Mouse (Mus musculus) ovary, postnatal 14 days (tissue): Measurements from ENCODE around the gene Arhgap29.

Experiments
- DNase-seq: peaks from one replicate; pipeline ENCODE4 v3.0.0; 2022; ENCODE audit warnings: low spot score

Gene Arhgap29

GRCm38 (mm10) chr3:121952041-121952591 lies at the start of gene Arhgap29:
Gene Arhgap29 (plus strand): TSS chr3:121952541.
- no peak for DNase-seq

GRCm38 (mm10) chr3:121902729-121903128 lies 49.6 kb upstream of the Arhgap29 start:
- DNase-seq = no peak

- no peak for DNase-seq
Measured at GRCm38 (mm10) chr3:121903286-121903685, 49.1 kb upstream of the Arhgap29 start.

GRCm38 (mm10) chr3:121903695-121904094 lies 48.6 kb upstream of the Arhgap29 start:
- no peak for DNase-seq

GRCm38 (mm10) chr3:121904476-121904875 lies 47.9 kb upstream of the Arhgap29 start:
- DNase-seq = no peak

GRCm38 (mm10) chr3:121906623-121907022 lies 45.7 kb upstream of the Arhgap29 start:
- DNase-seq = no peak

GRCm38 (mm10) chr3:121909155-121909554 lies 43.2 kb upstream of the Arhgap29 start:
- DNase-seq = no peak

- no peak for DNase-seq
Measured at GRCm38 (mm10) chr3:121913476-121913875, 38.9 kb upstream of the Arhgap29 start.

GRCm38 (mm10) chr3:121914459-121915185 lies 37.7 kb upstream of the Arhgap29 start:
- DNase-seq = peak; percentile 20

GRCm38 (mm10) chr3:121915191-121915590 lies 37.1 kb upstream of the Arhgap29 start:
- no peak for DNase-seq

GRCm38 (mm10) chr3:121916802-121917532 lies 35.4 kb upstream of the Arhgap29 start:
- no peak for DNase-seq

GRCm38 (mm10) chr3:121917658-121918057 lies 34.7 kb upstream of the Arhgap29 start:
- DNase-seq = no peak

- no peak for DNase-seq
Measured at GRCm38 (mm10) chr3:121919961-121920360, 32.4 kb upstream of the Arhgap29 start.

GRCm38 (mm10) chr3:121920769-121921168 lies 31.6 kb upstream of the Arhgap29 start:
- no peak for DNase-seq

- no peak for DNase-seq
Measured at GRCm38 (mm10) chr3:121924768-121925486, 27.4 kb upstream of the Arhgap29 start.

- DNase-seq = no peak
Measured at GRCm38 (mm10) chr3:121927601-121928000, 24.7 kb upstream of the Arhgap29 start.

- DNase-seq = no peak
Measured at GRCm38 (mm10) chr3:121932815-121933214, 19.5 kb upstream of the Arhgap29 start.

- no peak for DNase-seq
Measured at GRCm38 (mm10) chr3:121936241-121936640, 16.1 kb upstream of the Arhgap29 start.

GRCm38 (mm10) chr3:121937036-121937435 lies 15.3 kb upstream of the Arhgap29 start:
- no peak for DNase-seq

- no peak for DNase-seq
Measured at GRCm38 (mm10) chr3:121939658-121940057, 12.7 kb upstream of the Arhgap29 start.

GRCm38 (mm10) chr3:121940094-121940889 lies 12.0 kb upstream of the Arhgap29 start:
- no peak for DNase-seq
